Mouse (Mus musculus) forebrain, embryonic 12.5 days (tissue): ENCODE measurements at regions not wholly inside any gene's neighbourhood (a gene's known extent, or its start where the extent isn't known, plus 50 kb on each side); places are given as distances from the start of the nearest gene placed in this dataset.
A peak's percentile ranks its signal among the peaks of the same experiment; 100 is the strongest.

Experiments used
- ATAC-seq: fragments of 200-750 bp; cut with Nextera tagmentation; 2 replicates; pipeline ENCODE4 v1.8.0; 2017; ENCODE audit warnings: moderate TSS enrichment; ENCODE audit not compliant: low FRiP score
- H3K27ac ChIP-seq: fragments of 300-500 bp; sonication (generic); 2 replicates; pipeline ENCODE4 v1.5.1; 2016; ENCODE audit warnings: mild to moderate bottlenecking
- H3K27me3 ChIP-seq: fragments of 300-500 bp; sonication (generic); 2 replicates; pipeline ENCODE4 v1.6.1; 2016; ENCODE audit warnings: mild to moderate bottlenecking
- H3K36me3 ChIP-seq: fragments of 300-500 bp; sonication (generic); replicated peaks from 2 replicates; pipeline ENCODE4 v1.6.1; 2016; ENCODE audit warnings: mild to moderate bottlenecking
- H3K4me1 ChIP-seq: fragments of 300-500 bp; sonication (generic); 2 replicates; pipeline ENCODE4 v1.6.1; 2016
- H3K4me2 ChIP-seq: fragments of 300-500 bp; sonication (generic); 2 replicates; pipeline ENCODE4 v1.6.1; 2016; ENCODE audit warnings: mild to moderate bottlenecking, moderate library complexity
- H3K4me3 ChIP-seq: fragments of 300-500 bp; sonication (generic); replicated peaks from 2 replicates; pipeline ENCODE4 v1.5.1; 2016; ENCODE audit warnings: mild to moderate bottlenecking
- H3K9ac ChIP-seq: fragments of 300-500 bp; sonication (generic); 2 replicates; pipeline ENCODE4 v1.6.1; 2016; ENCODE audit warnings: mild to moderate bottlenecking
- H3K9me3 ChIP-seq: fragments of 300-500 bp; sonication (generic); 2 replicates; pipeline ENCODE4 v1.6.1; 2016
- WGBS: fragments of 180-500 bp; shearing (Covaris S2); methylation state at CpG from one replicate; pipeline ENCODE4 v1.1.7; 2016; 5-methylcytosine and 5-hydroxymethylcytosine counted together

DNA sequence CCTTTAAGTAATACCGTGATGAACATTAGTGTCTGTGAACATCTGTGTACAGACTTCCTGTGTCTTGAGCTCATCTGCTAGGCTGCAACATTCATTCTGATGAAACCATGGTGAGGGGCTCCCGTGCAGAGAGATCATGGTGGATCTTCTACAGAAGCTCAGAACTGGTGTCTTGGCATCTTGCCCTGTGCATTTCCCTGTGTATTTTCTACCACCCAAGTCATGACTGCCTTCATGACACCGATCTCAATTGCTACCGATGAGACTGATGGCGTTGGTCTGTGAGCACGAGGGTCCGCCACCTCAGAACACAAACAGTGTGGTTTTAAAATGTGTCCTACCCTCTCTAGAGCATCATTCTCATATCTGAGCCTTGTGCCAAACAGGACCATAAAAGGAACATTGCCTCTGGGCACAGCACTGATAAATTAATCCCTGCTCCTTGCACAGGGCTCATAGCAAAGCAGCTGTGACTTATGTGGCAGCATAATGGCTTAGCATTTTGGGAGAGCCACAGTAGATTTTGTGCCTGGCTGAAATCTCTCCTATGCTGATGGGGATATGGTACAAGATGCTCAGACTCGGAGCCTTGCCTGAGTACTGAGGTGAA, 132.8 kb upstream of the Slc35f3 start:
- no peak for ATAC-seq
- Histone ChIP-seq H3K4me2 (no peak overlapping the region), H3K27me3 (no peaks in the 10 kb centered on the region), H3K9me3 (no peaks in the 10 kb centered on the region), H3K36me3 (no peaks in the 10 kb centered on the region), H3K9ac (no peak overlapping the region), H3K27ac (no peak overlapping the region), H3K4me1 (peaks cover 16% of the 10 kb centered on the region; the same call in 1 of the 2 replicates), H3K4me3 (no peak overlapping the region)
- 88% methylated on average over 8 of the region's 8 CpGs for WGBS

DNA sequence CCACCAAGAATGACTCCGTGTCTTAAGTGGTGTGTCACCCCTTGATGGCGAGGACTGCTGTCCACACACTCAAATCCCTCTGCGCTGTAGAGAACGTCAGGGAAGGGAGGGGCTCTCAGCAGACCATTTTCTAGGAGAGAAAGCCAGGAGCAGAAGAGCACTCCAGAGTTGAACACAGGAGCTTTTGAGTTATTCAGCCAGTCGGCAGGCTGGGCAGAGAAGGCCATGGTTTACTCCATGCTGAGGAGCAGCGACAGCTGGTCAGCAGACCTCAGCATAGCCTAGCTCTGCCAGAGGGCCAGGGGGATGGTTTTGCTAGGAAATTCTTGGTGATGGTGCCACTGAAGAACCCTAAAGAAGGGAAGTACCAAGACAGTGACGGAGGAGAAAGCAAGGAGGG, 132.0 kb upstream of the Slc35f3 start:
- 77% methylated on average over 7 of the region's 7 CpGs for WGBS
- Histone ChIP-seq H3K9ac (no peak overlapping the region), H3K36me3 (no peaks in the 10 kb centered on the region), H3K27me3 (no peaks in the 10 kb centered on the region), H3K4me3 (no peak overlapping the region), H3K27ac (no peak overlapping the region), H3K4me2 (no peak overlapping the region), H3K9me3 (no peaks in the 10 kb centered on the region), H3K4me1 (peaks cover 12% of the 10 kb centered on the region; the same call in 1 of the 2 replicates)
- no peak for ATAC-seq

DNA sequence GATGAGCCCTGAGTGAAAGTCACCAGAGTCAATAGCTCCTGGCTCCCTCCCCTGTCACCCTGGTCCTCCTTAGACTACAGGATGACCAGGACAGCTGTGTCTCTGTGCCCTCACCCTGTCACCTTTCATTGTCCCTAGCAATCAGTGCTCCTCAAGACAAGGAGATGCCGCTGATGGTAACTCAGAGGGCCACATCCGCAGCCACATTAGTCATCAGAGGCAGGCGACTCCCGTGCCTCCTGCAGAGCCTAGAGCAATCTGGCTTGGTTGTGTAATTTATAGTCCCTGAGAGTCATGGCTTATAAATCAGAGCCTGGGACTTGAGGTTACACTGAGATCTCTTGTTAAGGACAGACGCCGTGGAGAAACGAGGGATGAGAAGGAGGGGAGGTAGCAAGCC, 123.9 kb upstream of the Slc35f3 start:
- H3K27me3 ChIP-seq = no peaks in the 10 kb centered on the region
- WGBS = 82% methylated on average over 7 of the region's 7 CpGs
- no peak overlapping the region for H3K4me3 ChIP-seq
- H3K27ac ChIP-seq = no peak overlapping the region
- no peaks in the 10 kb centered on the region for H3K9me3 ChIP-seq
- no peaks in the 10 kb centered on the region for H3K4me1 ChIP-seq
- H3K36me3 ChIP-seq = no peaks in the 10 kb centered on the region
- H3K4me2 ChIP-seq = no peak overlapping the region
- no peak for ATAC-seq
- H3K9ac ChIP-seq = no peak overlapping the region

DNA sequence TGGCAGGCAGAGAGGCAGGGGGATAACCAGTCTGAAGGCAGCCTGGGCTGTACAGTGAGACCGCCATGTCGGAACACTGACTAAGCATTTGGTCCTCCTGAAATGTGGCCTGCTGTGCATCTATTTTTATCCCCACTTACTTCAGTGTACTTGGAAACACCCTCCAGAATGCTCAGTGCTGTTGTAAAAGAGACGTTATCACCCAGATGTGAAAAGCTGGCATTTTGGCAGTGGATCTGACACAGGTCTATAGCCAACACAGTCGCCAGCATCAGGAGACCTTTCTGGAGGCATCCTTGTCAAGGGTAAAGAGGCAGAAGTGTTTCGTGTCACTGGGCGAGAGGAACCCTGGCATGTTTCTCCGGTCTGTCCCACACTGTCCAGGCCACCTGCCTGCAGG, 122.1 kb upstream of the Slc35f3 start:
- Histone ChIP-seq H3K27ac (no peak overlapping the region), H3K4me3 (no peak overlapping the region), H3K9me3 (no peaks in the 10 kb centered on the region), H3K36me3 (no peaks in the 10 kb centered on the region), H3K4me1 (no peaks in the 10 kb centered on the region), H3K27me3 (no peaks in the 10 kb centered on the region), H3K9ac (no peak overlapping the region), H3K4me2 (no peak overlapping the region)
- no peak for ATAC-seq
- 90% methylated on average over 7 of the region's 7 CpGs for WGBS

DNA sequence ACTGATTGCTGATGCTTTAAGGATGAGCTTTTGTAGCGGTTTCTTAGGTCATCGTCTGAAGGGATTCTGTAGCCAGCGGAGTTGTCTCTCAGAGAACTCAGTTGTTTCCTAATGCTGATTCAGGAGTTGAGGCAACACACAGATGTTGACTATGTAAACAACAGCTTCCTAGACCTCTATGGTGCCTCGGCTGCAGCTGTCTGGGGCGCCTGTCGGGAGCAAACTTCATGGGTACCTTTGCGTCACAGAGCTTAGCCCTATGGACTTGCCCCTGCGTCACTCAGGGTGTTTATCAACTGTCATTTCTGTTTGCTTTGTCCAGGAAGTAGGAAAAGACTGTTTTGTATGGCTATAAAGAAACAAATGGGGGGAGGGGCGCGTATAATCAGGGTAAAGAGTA, 120.5 kb upstream of the Slc35f3 start:
- H3K27ac ChIP-seq = no peak overlapping the region
- ATAC-seq = no peak
- H3K4me3 ChIP-seq = no peak overlapping the region
- no peaks in the 10 kb centered on the region for H3K27me3 ChIP-seq
- no peak overlapping the region for H3K4me2 ChIP-seq
- no peaks in the 10 kb centered on the region for H3K4me1 ChIP-seq
- WGBS = 93% methylated on average over 10 of the region's 10 CpGs
- no peak overlapping the region for H3K9ac ChIP-seq
- H3K36me3 ChIP-seq = no peaks in the 10 kb centered on the region
- no peaks in the 10 kb centered on the region for H3K9me3 ChIP-seq

DNA sequence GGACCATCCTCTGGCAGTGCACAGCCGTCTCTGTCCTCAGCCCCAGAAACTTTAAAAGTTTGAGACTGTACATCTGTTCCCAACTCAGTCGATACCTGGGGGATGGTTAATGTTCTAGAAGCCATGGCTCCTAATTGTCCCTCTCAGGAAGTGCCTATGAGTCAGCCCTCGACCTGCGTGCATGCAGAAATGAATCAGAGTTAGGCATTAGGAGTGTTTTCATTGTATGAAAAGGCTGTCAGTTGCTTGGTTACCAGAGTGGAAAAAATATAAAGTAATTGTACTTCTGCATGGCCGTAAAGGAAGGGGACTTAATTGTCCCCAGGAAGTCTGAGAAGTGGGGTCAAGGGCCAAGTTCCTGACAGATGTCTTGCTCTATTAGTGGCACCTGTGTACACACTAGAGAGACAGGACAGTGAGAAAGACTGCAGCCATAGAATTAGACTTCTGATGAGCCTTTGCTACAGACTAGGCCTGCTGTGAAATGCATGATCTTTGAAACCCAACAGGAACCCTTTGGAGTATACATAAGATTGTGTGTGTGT, 109.5 kb upstream of the Slc35f3 start:
- ATAC-seq = no peak
- Histone ChIP-seq H3K9me3 (no peaks in the 10 kb centered on the region), H3K4me3 (no peak overlapping the region), H3K27ac (0 out of 2 replicates have a peak overlapping the region, but pooled peaks have one; percentile 26), H3K4me1 (no peaks in the 10 kb centered on the region), H3K4me2 (no peak overlapping the region), H3K9ac (no peak overlapping the region), H3K36me3 (no peaks in the 10 kb centered on the region), H3K27me3 (no peaks in the 10 kb centered on the region)
- 45% methylated on average over 5 of the region's 5 CpGs for WGBS

DNA sequence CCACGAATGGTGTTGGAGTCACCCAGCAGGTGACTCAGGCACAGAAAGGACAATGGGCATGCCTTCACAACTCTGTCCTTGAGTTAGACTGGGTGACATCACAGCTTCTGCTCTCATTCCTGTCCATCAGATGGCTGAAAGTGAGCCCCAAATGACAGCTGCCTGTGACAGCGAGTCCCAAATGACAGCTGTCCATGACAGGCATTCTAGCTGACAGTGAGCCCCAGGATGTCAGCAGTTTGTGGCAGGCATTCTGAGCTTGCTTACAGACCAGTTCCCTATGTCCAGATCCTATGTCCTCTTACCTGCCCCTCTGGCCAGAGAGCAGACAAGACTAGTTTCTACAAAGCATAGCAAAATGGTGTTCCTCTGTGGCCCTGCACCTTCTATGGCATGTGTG, 102.7 kb upstream of the Slc35f3 start:
- Histone ChIP-seq H3K27ac (no peak overlapping the region), H3K9ac (no peak overlapping the region), H3K4me1 (no peaks in the 10 kb centered on the region), H3K4me2 (no peak overlapping the region), H3K36me3 (no peaks in the 10 kb centered on the region), H3K4me3 (no peak overlapping the region), H3K27me3 (no peaks in the 10 kb centered on the region), H3K9me3 (no peaks in the 10 kb centered on the region)
- WGBS = 84% methylated on average over 2 of the region's 2 CpGs
- ATAC-seq = no peak

DNA sequence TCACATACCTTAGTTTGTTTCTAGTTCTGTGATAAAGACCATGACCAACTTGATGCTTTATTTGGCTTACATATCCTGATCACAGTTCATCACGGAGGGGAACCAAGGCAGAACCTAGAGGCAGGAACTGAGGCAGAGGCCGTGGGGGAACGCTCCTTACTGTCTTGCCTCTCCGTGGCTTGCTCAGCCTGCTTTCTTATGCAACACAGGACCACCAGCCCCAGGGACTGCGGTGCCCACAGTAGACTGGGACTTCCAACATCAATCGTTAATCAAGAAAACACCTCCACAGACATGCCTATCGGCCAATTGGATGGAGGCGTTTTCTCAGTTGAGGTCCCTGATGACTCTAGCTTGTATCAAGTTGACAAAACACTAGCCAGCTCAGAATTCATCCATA, 87.8 kb upstream of the Slc35f3 start:
- Histone ChIP-seq H3K4me3 (no peak overlapping the region), H3K27ac (no peak overlapping the region), H3K9me3 (no peaks in the 10 kb centered on the region), H3K4me1 (no peaks in the 10 kb centered on the region), H3K9ac (no peak overlapping the region), H3K36me3 (no peaks in the 10 kb centered on the region), H3K27me3 (no peaks in the 10 kb centered on the region), H3K4me2 (no peak overlapping the region)
- ATAC-seq = no peak
- 87% methylated on average over 8 of the region's 8 CpGs for WGBS

DNA sequence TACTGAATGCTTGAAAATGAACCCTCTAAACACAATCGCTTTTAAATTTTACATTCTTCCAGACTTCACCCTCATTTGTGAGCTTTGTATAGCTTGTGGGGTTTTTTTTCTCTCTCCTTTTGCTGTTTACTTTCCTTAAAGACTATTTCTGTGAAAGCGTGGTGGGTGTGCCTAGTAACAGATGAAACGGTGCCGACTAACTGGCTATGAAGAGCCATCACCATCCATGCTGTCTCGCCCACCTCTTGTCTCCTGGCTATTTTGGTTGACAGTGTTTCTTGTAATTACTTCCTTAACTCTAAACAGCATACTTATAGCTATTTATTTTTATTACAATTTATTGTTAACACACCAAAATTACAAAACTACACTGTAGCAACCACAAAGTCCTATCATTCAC, 85.6 kb upstream of the Slc35f3 start:
- H3K27me3 ChIP-seq = no peaks in the 10 kb centered on the region
- no peak overlapping the region for H3K4me2 ChIP-seq
- ATAC-seq = no peak
- WGBS = 93% methylated on average over 5 of the region's 5 CpGs
- no peak overlapping the region for H3K4me3 ChIP-seq
- no peak overlapping the region for H3K9ac ChIP-seq
- no peaks in the 10 kb centered on the region for H3K36me3 ChIP-seq
- no peaks in the 10 kb centered on the region for H3K9me3 ChIP-seq
- no peaks in the 10 kb centered on the region for H3K4me1 ChIP-seq
- no peak overlapping the region for H3K27ac ChIP-seq

DNA sequence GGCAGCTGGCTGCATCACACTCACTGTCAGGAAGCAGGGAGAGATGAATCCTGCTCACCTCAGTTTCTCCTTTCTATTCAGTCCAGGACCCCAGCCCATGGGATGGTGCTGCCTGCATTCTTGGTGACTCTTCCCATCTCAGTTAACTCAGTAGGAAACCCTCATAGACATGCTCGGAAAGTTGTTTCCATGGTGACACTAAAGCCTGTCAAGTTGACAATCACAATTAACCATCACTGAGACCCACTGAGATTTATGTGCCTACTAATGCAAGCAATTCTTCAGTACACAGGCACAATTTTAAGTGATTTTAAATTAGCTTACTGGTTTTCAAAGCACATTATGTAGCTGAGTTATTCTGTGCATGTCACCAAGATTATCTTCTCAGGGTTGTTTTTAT, 83.8 kb upstream of the Slc35f3 start:
- H3K9me3 ChIP-seq = no peaks in the 10 kb centered on the region
- H3K36me3 ChIP-seq = no peaks in the 10 kb centered on the region
- H3K9ac ChIP-seq = no peak overlapping the region
- no peaks in the 10 kb centered on the region for H3K27me3 ChIP-seq
- no peak overlapping the region for H3K4me2 ChIP-seq
- no peak for ATAC-seq
- H3K27ac ChIP-seq = no peak overlapping the region
- no peaks in the 10 kb centered on the region for H3K4me1 ChIP-seq
- H3K4me3 ChIP-seq = no peak overlapping the region
- 33% methylated on average over 1 of the region's 1 CpGs for WGBS

DNA sequence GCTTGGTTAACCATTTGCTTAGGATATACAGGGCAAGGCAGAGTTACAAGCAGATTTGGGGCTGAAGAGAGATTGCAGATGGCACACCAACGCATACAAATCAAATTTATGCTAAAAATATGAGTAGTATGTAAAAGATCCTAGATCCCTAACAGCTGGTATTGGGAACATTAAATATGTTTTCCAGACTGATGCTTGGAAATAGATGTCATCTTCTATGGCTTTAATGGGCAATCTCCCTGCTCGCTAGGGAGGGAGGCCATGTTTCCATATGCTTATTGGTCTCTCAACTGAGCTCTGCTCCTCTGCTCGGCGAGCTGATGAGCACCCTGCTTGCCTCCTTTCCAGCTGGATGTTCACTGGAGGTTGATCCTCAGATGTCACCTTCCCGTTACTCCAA, 82.0 kb upstream of the Slc35f3 start:
- H3K4me2 ChIP-seq = no peak overlapping the region
- no peaks in the 10 kb centered on the region for H3K36me3 ChIP-seq
- no peak overlapping the region for H3K27ac ChIP-seq
- H3K27me3 ChIP-seq = no peaks in the 10 kb centered on the region
- no peaks in the 10 kb centered on the region for H3K9me3 ChIP-seq
- no peak overlapping the region for H3K4me3 ChIP-seq
- no peak overlapping the region for H3K9ac ChIP-seq
- WGBS = 78% methylated on average over 5 of the region's 5 CpGs
- no peaks in the 10 kb centered on the region for H3K4me1 ChIP-seq
- ATAC-seq = no peak

DNA sequence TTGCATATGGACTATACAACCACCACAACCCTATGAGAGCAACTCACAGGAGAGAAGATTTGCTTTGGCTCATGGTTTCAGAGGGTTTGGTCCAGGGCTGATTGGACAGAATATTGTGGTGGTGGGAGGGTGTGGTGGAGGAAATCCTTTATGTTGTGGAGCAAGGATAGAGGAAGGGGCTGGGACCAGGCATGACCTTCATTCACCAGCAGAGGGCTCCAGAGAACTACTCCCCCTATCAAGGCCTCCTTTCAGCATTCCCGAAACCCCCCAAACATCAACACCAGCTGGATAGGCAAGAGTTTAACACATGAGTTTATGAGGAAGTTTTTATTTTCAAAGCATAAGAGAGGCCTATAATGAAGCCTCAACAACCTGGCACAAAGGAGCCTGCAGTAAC, 76.7 kb upstream of the Slc35f3 start:
- Histone ChIP-seq H3K4me2 (no peak overlapping the region), H3K9me3 (no peaks in the 10 kb centered on the region), H3K4me3 (no peak overlapping the region), H3K36me3 (no peaks in the 10 kb centered on the region), H3K9ac (no peak overlapping the region), H3K27me3 (no peaks in the 10 kb centered on the region), H3K4me1 (no peaks in the 10 kb centered on the region), H3K27ac (no peak overlapping the region)
- 52% methylated on average over 1 of the region's 1 CpGs for WGBS
- ATAC-seq = no peak

DNA sequence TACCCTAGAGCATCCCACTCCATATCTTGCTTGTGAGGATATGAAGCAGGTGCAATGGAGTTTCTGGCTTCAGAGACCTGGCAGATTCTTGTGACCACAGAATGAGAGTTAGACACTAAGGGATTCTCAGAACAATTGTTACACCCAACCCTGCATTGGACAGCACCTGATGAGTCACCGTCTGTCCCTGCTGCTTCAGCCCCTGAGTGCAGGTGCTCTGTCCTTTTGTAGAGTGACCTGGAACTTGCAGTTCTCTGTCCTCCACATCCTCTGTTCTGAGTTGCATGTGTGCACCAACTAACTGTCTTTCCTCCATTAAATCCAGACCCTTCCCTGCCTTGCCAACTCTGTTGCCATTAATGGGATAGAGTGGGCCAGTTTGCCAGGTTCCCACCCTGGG, 66.6 kb upstream of the Slc35f3 start:
- H3K4me3 ChIP-seq = no peak overlapping the region
- H3K9ac ChIP-seq = no peak overlapping the region
- H3K9me3 ChIP-seq = no peaks in the 10 kb centered on the region
- H3K4me1 ChIP-seq = no peaks in the 10 kb centered on the region
- H3K36me3 ChIP-seq = no peaks in the 10 kb centered on the region
- 96% methylated on average over 1 of the region's 1 CpGs for WGBS
- H3K27me3 ChIP-seq = no peaks in the 10 kb centered on the region
- ATAC-seq = no peak
- no peak overlapping the region for H3K27ac ChIP-seq
- H3K4me2 ChIP-seq = no peak overlapping the region
